Mouse (Mus musculus) lung, postnatal 0 days (tissue): ENCODE data around the gene Odr4.

ENCODE experiments used
- CTCF ChIP-seq: IDR thresholded peaks from 2 replicates; pipeline ENCODE4 v1.5.1; 2016; ENCODE audit warnings: antibody characterized with exemption, mild to moderate bottlenecking
- EP300 ChIP-seq: IDR thresholded peaks from 2 replicates; pipeline ENCODE4 v1.6.1; 2016; ENCODE audit warnings: antibody characterized with exemption, mild to moderate bottlenecking, control low read depth

GRCm38 (mm10) chr1:150319205-150319604 is 73.7 kb downstream of the Odr4 start, which contains the start of gene Pdc:
- TF ChIP-seq CTCF = no peak
- no peak for TF ChIP-seq EP300
